Mouse (Mus musculus): ENCODE results near the gene Hbb-bt. TPM values are rescaled to one million over a fixed set of nuclear protein-coding genes. Genes with fewer than 3 reads are reported as not detected.
"Not testable (repeated sequence)": the region's sequence is repeated elsewhere in the genome, so short reads cannot be mapped to it uniquely, and the experiment has no call there.

The Hbb-bt gene
- polyA plus RNA-seq, 1 experiment from 2014 or later, result 191 TPM

GRCm38 (mm10) chr7:103792669-103793388 is 21.0 kb downstream of the Hbb-bt start:
- no peaks in the 10 kb centered on the region for H3K4me1 ChIP-seq
- no peak overlapping the region for H3K4me3 ChIP-seq
- no peak for DNase-seq (ENCODE audit: low spot score)
- WGBS, result 35% methylated on average over 4 of the region's 4 CpGs
- no peaks in the 10 kb centered on the region for H3K9me3 ChIP-seq (replicated peaks)
- no peaks in the 10 kb centered on the region for H3K27me3 ChIP-seq (ENCODE audit: low read depth, poor library complexity, severe bottlenecking)
- H3K27ac ChIP-seq (replicated peaks), result no peak overlapping the region
- H3K36me3 ChIP-seq, result no peaks in the 10 kb centered on the region

DNA sequence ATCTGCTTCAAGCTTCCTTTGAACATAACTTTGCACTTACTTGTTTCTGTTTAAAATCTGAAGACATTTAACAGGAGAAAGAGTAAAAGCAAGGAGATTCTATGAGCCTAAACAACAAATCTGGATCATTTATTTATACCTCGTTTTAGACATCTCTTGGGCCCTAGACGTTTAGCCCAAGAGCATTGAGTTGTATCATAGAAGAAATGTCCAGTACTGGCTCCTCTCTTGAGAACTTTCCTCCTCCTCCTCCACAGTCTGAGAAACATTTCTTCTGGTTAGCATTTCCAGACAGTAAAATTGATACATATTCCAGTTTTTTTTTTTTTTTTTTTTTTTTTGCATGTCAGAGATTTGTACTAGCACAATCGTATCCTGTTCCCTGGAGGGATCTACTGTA is 22.1 kb downstream of the Hbb-bt start, which contains the start of gene Olfr67:
Gene Olfr67, minus strand, starts transcription at position 101 of the 400 bp plus-strand sequence.
- Histone ChIP-seq H3K4me3 (no peak within 1 kb of the TSS), H3K36me3 (no peaks in the 10 kb centered on the region), H3K27me3 (ENCODE audit: low read depth, poor library complexity, severe bottlenecking) (no peaks in the 10 kb centered on the region), H3K4me1 (no peaks in the 10 kb centered on the region), H3K9me3 (replicated peaks) (no peaks in the 10 kb centered on the region), H3K27ac (replicated peaks) (no peak within 1 kb of the TSS)
- 92% methylated on average over 3 of the region's 3 CpGs for WGBS
- no peak for DNase-seq (ENCODE audit: low spot score)

GRCm38 (mm10) chr7:103779598-103779997 is 34.2 kb downstream of the Hbb-bt start, which contains the start of gene Olfr68:
Gene Olfr68 (minus strand): TSS chr7:103779698.
- no peaks in the 10 kb centered on the region for H3K9me3 ChIP-seq (replicated peaks)
- H3K4me1 ChIP-seq, result no peaks in the 10 kb centered on the region
- DNase-seq (ENCODE audit: low spot score), result no peak
- 85% methylated on average over 3 of the region's 3 CpGs for WGBS
- no peaks in the 10 kb centered on the region for H3K27me3 ChIP-seq (ENCODE audit: low read depth, poor library complexity, severe bottlenecking)
- H3K27ac ChIP-seq (replicated peaks), result no peak within 1 kb of the TSS
- H3K36me3 ChIP-seq, result no peaks in the 10 kb centered on the region
- no peak within 1 kb of the TSS for H3K4me3 ChIP-seq

GRCm38 (mm10) chr7:103777652-103778051 is 36.1 kb downstream of the Hbb-bt start:
- 93% methylated on average over 4 of the region's 4 CpGs for WGBS
- H3K9me3 ChIP-seq (replicated peaks); DNase-seq (ENCODE audit: low spot score); H3K27me3 ChIP-seq (ENCODE audit: low read depth, poor library complexity, severe bottlenecking); H3K4me1 ChIP-seq; H3K36me3 ChIP-seq; H3K27ac ChIP-seq (replicated peaks); H3K4me3 ChIP-seq: not testable (repeated sequence)

GRCm38 (mm10) chr7:103771494-103771893 is 42.3 kb downstream of the Hbb-bt start, which contains the start of gene Olfr69:
Gene Olfr69 (minus strand): TSS chr7:103771594.
- no peaks in the 10 kb centered on the region for H3K9me3 ChIP-seq (replicated peaks)
- no peak for DNase-seq (ENCODE audit: low spot score)
- H3K27ac ChIP-seq (replicated peaks), result no peak within 1 kb of the TSS
- 92% methylated on average over 2 of the region's 2 CpGs for WGBS
- no peaks in the 10 kb centered on the region for H3K36me3 ChIP-seq
- no peaks in the 10 kb centered on the region for H3K27me3 ChIP-seq (ENCODE audit: low read depth, poor library complexity, severe bottlenecking)
- H3K4me1 ChIP-seq, result no peaks in the 10 kb centered on the region
- H3K4me3 ChIP-seq, result no peak within 1 kb of the TSS

GRCm38 (mm10) chr7:103767687-103768086 is 46.1 kb downstream of the Hbb-bt start:
- WGBS, result 87% methylated on average over 6 of the region's 6 CpGs
- not testable (repeated sequence) for H3K27ac ChIP-seq (replicated peaks); H3K36me3 ChIP-seq; H3K4me3 ChIP-seq; DNase-seq (ENCODE audit: low spot score); H3K9me3 ChIP-seq (replicated peaks); H3K4me1 ChIP-seq; H3K27me3 ChIP-seq (ENCODE audit: low read depth, poor library complexity, severe bottlenecking)

Other genes starting within 250 kb of the Hbb-bt start
- gene Olfr616, start 244.9 kb downstream of the Hbb-bt start, polyA plus RNA-seq (2016; fragmentation: Nextera tagmentation; extraction: Ambion mirVana), result not detected in 2 replicates
- gene Olfr617, start 240.9 kb downstream of the Hbb-bt start, polyA plus RNA-seq (2016; fragmentation: Nextera tagmentation; extraction: Ambion mirVana), result not detected in 2 replicates
- not detected in 2 replicates for gene Olfr618, start 223.9 kb downstream of the Hbb-bt start, polyA plus RNA-seq (2016; fragmentation: Nextera tagmentation; extraction: Ambion mirVana)
- not detected in 2 replicates for gene Olfr619, start 213.4 kb downstream of the Hbb-bt start, polyA plus RNA-seq (2016; fragmentation: Nextera tagmentation; extraction: Ambion mirVana)
- gene Olfr620, start 201.5 kb downstream of the Hbb-bt start, polyA plus RNA-seq (2016; fragmentation: Nextera tagmentation; extraction: Ambion mirVana), result not detected in 2 replicates
- not detected in 2 replicates for gene Olfr622, start 171.3 kb downstream of the Hbb-bt start, polyA plus RNA-seq (2016; fragmentation: Nextera tagmentation; extraction: Ambion mirVana)
- not detected in 2 replicates for gene Olfr623, start 150.3 kb downstream of the Hbb-bt start, polyA plus RNA-seq (2016; fragmentation: Nextera tagmentation; extraction: Ambion mirVana)
- 0.02 TPM in 2 replicates for gene Olfr624, start 142.8 kb downstream of the Hbb-bt start, polyA plus RNA-seq (2016; fragmentation: Nextera tagmentation; extraction: Ambion mirVana)
- gene Olfr625-ps1, start 131.3 kb downstream of the Hbb-bt start, polyA plus RNA-seq (2016; fragmentation: Nextera tagmentation; extraction: Ambion mirVana), result not detected in 2 replicates
- not detected in 2 replicates for gene Olfr243, start 99.3 kb downstream of the Hbb-bt start, polyA plus RNA-seq (2016; fragmentation: Nextera tagmentation; extraction: Ambion mirVana)
- gene Olfr628, start 83.6 kb downstream of the Hbb-bt start, polyA plus RNA-seq (2016; fragmentation: Nextera tagmentation; extraction: Ambion mirVana), result not detected in 2 replicates
- gene Olfr629, start 69.1 kb downstream of the Hbb-bt start, polyA plus RNA-seq (2016; fragmentation: Nextera tagmentation; extraction: Ambion mirVana), result not detected in 2 replicates
- gene Olfr630, start 56.7 kb downstream of the Hbb-bt start, polyA plus RNA-seq (2016; fragmentation: Nextera tagmentation; extraction: Ambion mirVana), result not detected in 2 replicates
- gene Olfr69, start 42.4 kb downstream of the Hbb-bt start, polyA plus RNA-seq (2016; fragmentation: Nextera tagmentation; extraction: Ambion mirVana), result not detected in 2 replicates
- not detected in 2 replicates for gene Olfr68, start 34.3 kb downstream of the Hbb-bt start, polyA plus RNA-seq (2016; fragmentation: Nextera tagmentation; extraction: Ambion mirVana)
- gene Olfr67, start 22.2 kb downstream of the Hbb-bt start, polyA plus RNA-seq (2016; fragmentation: Nextera tagmentation; extraction: Ambion mirVana), result not detected in 2 replicates
- gene Hbb-bs, start 14.1 kb upstream of the Hbb-bt start, polyA plus RNA-seq (2016; fragmentation: Nextera tagmentation; extraction: Ambion mirVana), result 74.3 and 117 TPM in 2 replicates
- 0.23 TPM in 1 of 2 replicates, not detected in the other for gene Hbb-bh2, start 26.5 kb upstream of the Hbb-bt start, polyA plus RNA-seq (2016; fragmentation: Nextera tagmentation; extraction: Ambion mirVana)
- 3,029 and 4,275 TPM in 2 replicates for gene Hbb-bh1, start 29.2 kb upstream of the Hbb-bt start, polyA plus RNA-seq (2016; fragmentation: Nextera tagmentation; extraction: Ambion mirVana)
- gene Hbb-y, start 39.2 kb upstream of the Hbb-bt start, polyA plus RNA-seq (2016; fragmentation: Nextera tagmentation; extraction: Ambion mirVana), result 7,838 and 8,555 TPM in 2 replicates
- gene Olfr66, start 72.3 kb upstream of the Hbb-bt start, polyA plus RNA-seq (2016; fragmentation: Nextera tagmentation; extraction: Ambion mirVana), result not detected in 2 replicates
- gene Olfr64, start 80.5 kb upstream of the Hbb-bt start, polyA plus RNA-seq (2016; fragmentation: Nextera tagmentation; extraction: Ambion mirVana), result not detected in 2 replicates
- not detected in 2 replicates for gene Olfr65, start 89.5 kb upstream of the Hbb-bt start, polyA plus RNA-seq (2016; fragmentation: Nextera tagmentation; extraction: Ambion mirVana)
- not detected in 2 replicates for gene Olfr631, start 114.8 kb upstream of the Hbb-bt start, polyA plus RNA-seq (2016; fragmentation: Nextera tagmentation; extraction: Ambion mirVana)
- not detected in 2 replicates for gene Olfr632, start 120.4 kb upstream of the Hbb-bt start, polyA plus RNA-seq (2016; fragmentation: Nextera tagmentation; extraction: Ambion mirVana)
- gene Olfr633, start 130.4 kb upstream of the Hbb-bt start, polyA plus RNA-seq (2016; fragmentation: Nextera tagmentation; extraction: Ambion mirVana), result not detected in 2 replicates
- 0.01 and 0.04 TPM in 2 replicates for gene Olfr635, start 157.2 kb upstream of the Hbb-bt start, polyA plus RNA-seq (2016; fragmentation: Nextera tagmentation; extraction: Ambion mirVana)
- gene Olfr638, start 184.8 kb upstream of the Hbb-bt start, polyA plus RNA-seq (2016; fragmentation: Nextera tagmentation; extraction: Ambion mirVana), result not detected in 2 replicates
- not detected in 2 replicates for gene Olfr639, start 203.3 kb upstream of the Hbb-bt start, polyA plus RNA-seq (2016; fragmentation: Nextera tagmentation; extraction: Ambion mirVana)
- gene Olfr640, start 211.6 kb upstream of the Hbb-bt start, polyA plus RNA-seq (2016; fragmentation: Nextera tagmentation; extraction: Ambion mirVana), result not detected in 2 replicates
- gene Olfr641, start 221.4 kb upstream of the Hbb-bt start, polyA plus RNA-seq (2016; fragmentation: Nextera tagmentation; extraction: Ambion mirVana), result not detected in 2 replicates
- not detected in 2 replicates for gene Olfr642, start 238.7 kb upstream of the Hbb-bt start, polyA plus RNA-seq (2016; fragmentation: Nextera tagmentation; extraction: Ambion mirVana)
- not detected in 2 replicates for gene 4930516K23Rik, start 247.4 kb upstream of the Hbb-bt start, polyA plus RNA-seq (2016; fragmentation: Nextera tagmentation; extraction: Ambion mirVana)